10 mouse cellular contexts compared by ENCODE assay signal in the genomic region with DNA sequence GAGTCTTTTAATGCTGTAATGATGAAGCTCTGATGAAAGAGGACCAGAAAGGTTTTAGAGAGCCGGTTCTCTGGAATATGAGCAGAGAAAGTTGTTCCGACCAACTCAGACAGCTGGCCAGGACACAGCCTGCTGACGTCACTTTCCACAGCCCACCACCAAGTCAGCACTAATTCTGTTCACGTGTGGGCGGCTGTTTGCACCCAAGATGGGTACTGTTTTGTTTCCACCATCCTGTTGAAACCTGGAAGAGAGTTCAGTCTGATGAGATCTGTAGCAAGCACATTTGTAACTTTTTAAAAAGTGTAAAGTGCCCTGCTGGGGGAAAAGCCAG.
DNase-seq lines count a peak whose midpoint lies in the region; ATAC-seq lines count a peak whose summit lies in the region.
"Had no signal": no experiment of that assay in that cellular context is flagged by ENCODE, and none has a peak within 500 bp of the region (broad histone marks: within the 10 kb centered on the region; RNA-seq: fewer than 3 reads in every experiment).

No protein-coding gene starts in this region.

- H3K4me3 ChIP-seq in heart, embryonic 10.5 days: peak overlapping the region; percentile 15; the same call in 1 of the 2 replicates
- no peak overlapping the region for H3K4me3 ChIP-seq in embryonic facial prominence, embryonic 12.5 days

- no peaks in the 10 kb centered on the region for H3K9me3 ChIP-seq in heart, embryonic 10.5 days
- no peaks in the 10 kb centered on the region for H3K9me3 ChIP-seq in embryonic facial prominence, embryonic 12.5 days

- intact Hi-C loops in heart, postnatal 36 days (cut with DNase I): no loop called here

- no peak for ATAC-seq in embryonic facial prominence, embryonic 12.5 days (ENCODE audit: insufficient number of reproducible peaks, insufficient read depth, low FRiP score, low TSS enrichment)
- ATAC-seq in megakaryocyte-erythroid progenitor cell, adult 5-6 weeks (replicated peaks; ENCODE audit: low FRiP score, low TSS enrichment, poor library complexity, severe bottlenecking): no peak

- 14% methylated on average over 5 of the region's 5 CpGs for WGBS in heart, embryonic 10.5 days
- 19% methylated on average over 5 of the region's 5 CpGs for WGBS in embryonic facial prominence, embryonic 12.5 days

- no peak overlapping the region for H3K4me2 ChIP-seq in embryonic facial prominence, embryonic 12.5 days (replicated peaks)

- H3K27ac ChIP-seq in heart, embryonic 10.5 days: peak overlapping the region; percentile 83
- H3K27ac ChIP-seq in embryonic facial prominence, embryonic 12.5 days: peak overlapping the region; percentile 80
- H3K27ac ChIP-seq: macrophage had no signal

- no peaks in the 10 kb centered on the region for H3K36me3 ChIP-seq in heart, embryonic 10.5 days
- H3K36me3 ChIP-seq in embryonic facial prominence, embryonic 12.5 days: no peaks in the 10 kb centered on the region

- peak; percentile 78 for DNase-seq in heart, embryonic 10.5 days (ENCODE audit: low spot score)
- no peak for DNase-seq in heart, postnatal 36 days
- DNase-seq in layer of hippocampus, adult 9-10 months (ENCODE audit: low spot score): peak; percentile 54
- peak; percentile 82 to 83 for DNase-seq in right cerebral cortex, adult 2 months (ENCODE audit: low spot score in 2 of 2)
- no peak for DNase-seq in embryo, embryonic 9.5 days (ENCODE audit: extremely low spot score)
- no peak for DNase-seq in kidney, postnatal 4 days
- DNase-seq: adrenal gland, postnatal 14 days had no signal

- peaks cover 55% of the 10 kb centered on the region for H3K4me1 ChIP-seq in heart, embryonic 10.5 days
- H3K4me1 ChIP-seq in embryonic facial prominence, embryonic 12.5 days: peaks cover 49% of the 10 kb centered on the region

- H3K27me3 ChIP-seq in heart, embryonic 10.5 days (ENCODE audit: insufficient read depth, poor library complexity, severe bottlenecking): no peaks in the 10 kb centered on the region
- no peaks in the 10 kb centered on the region for H3K27me3 ChIP-seq in embryonic facial prominence, embryonic 12.5 days

- H3K9ac ChIP-seq in embryonic facial prominence, embryonic 12.5 days: no peak overlapping the region

Comparison
In these comparisons a context has a peak if more than half of its experiments do, and no peak if none do; other contexts are left out.
1. DNase-seq: peak in heart, embryonic 10.5 days (single experiment), layer of hippocampus, adult 9-10 months (single experiment) and right cerebral cortex, adult 2 months (2 of 2); none in heart, postnatal 36 days (0 of 2), embryo, embryonic 9.5 days (single experiment) and kidney, postnatal 4 days (0 of 2).